Mouse (Mus musculus) liver, embryonic 11.5 days (tissue): ENCODE data around the gene Usf1. TPM values are rescaled to one million over a fixed set of nuclear protein-coding genes. Genes with fewer than 3 reads are reported as not detected.

Experiments used
- ATAC-seq: fragments of 200-750 bp; cut with Nextera tagmentation; replicated peaks from 2 replicates; pipeline ENCODE4 v1.8.0; 2017; ENCODE audit warnings: moderate number of reproducible peaks, mild to moderate bottlenecking, moderate TSS enrichment, moderate library complexity; ENCODE audit not compliant: low FRiP score
- DNase-seq: peaks from one replicate; pipeline ENCODE4 v3.0.0-alpha.2; 2017; ENCODE audit warnings: low spot score
- H3K27ac ChIP-seq: fragments of 300-500 bp; sonication (generic); 2 replicates; pipeline ENCODE4 v1.5.1; 2014; ENCODE audit warnings: mild to moderate bottlenecking, low read depth, low read length, control low read depth
- H3K27me3 ChIP-seq: fragments of 300-500 bp; sonication (generic); replicated peaks from 2 replicates; pipeline ENCODE4 v1.6.1; 2014; ENCODE audit warnings: low read length, mixed read lengths; ENCODE audit not compliant: control insufficient read depth, insufficient read depth
- H3K36me3 ChIP-seq: fragments of 300-500 bp; sonication (generic); 2 replicates; pipeline ENCODE4 v1.6.1; 2014; ENCODE audit warnings: mild to moderate bottlenecking, low read length, moderate library complexity, mixed read lengths; ENCODE audit not compliant: control insufficient read depth, insufficient read depth
- H3K4me1 ChIP-seq: fragments of 300-500 bp; sonication (generic); replicated peaks from 2 replicates; pipeline ENCODE4 v1.6.1; 2014; ENCODE audit warnings: low read length, mixed read lengths; ENCODE audit not compliant: control insufficient read depth, insufficient read depth
- H3K4me2 ChIP-seq: fragments of 300-500 bp; sonication (generic); 2 replicates; pipeline ENCODE4 v1.6.1; 2014; ENCODE audit warnings: mild to moderate bottlenecking, control low read depth, moderate library complexity
- H3K4me3 ChIP-seq: fragments of 300-500 bp; sonication (generic); 2 replicates; pipeline ENCODE4 v1.5.1; 2014; ENCODE audit warnings: low read depth, low read length, control low read depth
- H3K9ac ChIP-seq: fragments of 300-500 bp; sonication (generic); 2 replicates; pipeline ENCODE4 v1.6.1; 2014; ENCODE audit warnings: low read depth, low read length, control low read depth
- H3K9me3 ChIP-seq: fragments of 300-500 bp; sonication (generic); 2 replicates; pipeline ENCODE4 v1.6.1; 2016; ENCODE audit warnings: low read length, inconsistent platforms, mixed read lengths; ENCODE audit not compliant: control insufficient read depth
- WGBS: fragments of 180-500 bp; shearing (Covaris S2); extraction: QIAGEN DNeasy Blood & Tissue Kit; methylation state at CpG from one replicate; pipeline ENCODE4 v1.1.7; 2014; 5-methylcytosine and 5-hydroxymethylcytosine counted together
- polyA plus RNA-seq: library from polyadenylated mRNA; unstranded; fragments of >200 nt; fragmentation: Nextera tagmentation; extraction: Ambion mirVana; gene quantifications from 2 replicates; pipeline ENCODE4 v1.2.1, GENCODE M21; 2014

Gene Usf1
- 51.0 and 53.2 TPM in 2 replicates for polyA plus RNA-seq

GRCm38 (mm10) chr1:171410947-171411484, at the start of gene Usf1:
Gene Usf1 (plus strand): TSS chr1:171411313.
- WGBS = under 1% methylated on average over 36 of the region's 36 CpGs
- Histone ChIP-seq H3K4me3 (peak within 1 kb of the TSS; percentile 97), H3K4me2 (peak within 1 kb of the TSS; percentile 69), H3K4me1 (peaks cover 18% of the 10 kb centered on the region), H3K9ac (peak within 1 kb of the TSS; percentile 93), H3K27ac (peak within 1 kb of the TSS; percentile 78), H3K9me3 (no peaks in the 10 kb centered on the region), H3K27me3 (no peaks in the 10 kb centered on the region), H3K36me3 (peaks cover 5% of the 10 kb centered on the region)
- ATAC-seq (peak; percentile 95), DNase-seq (peak; percentile 93)

DNA sequence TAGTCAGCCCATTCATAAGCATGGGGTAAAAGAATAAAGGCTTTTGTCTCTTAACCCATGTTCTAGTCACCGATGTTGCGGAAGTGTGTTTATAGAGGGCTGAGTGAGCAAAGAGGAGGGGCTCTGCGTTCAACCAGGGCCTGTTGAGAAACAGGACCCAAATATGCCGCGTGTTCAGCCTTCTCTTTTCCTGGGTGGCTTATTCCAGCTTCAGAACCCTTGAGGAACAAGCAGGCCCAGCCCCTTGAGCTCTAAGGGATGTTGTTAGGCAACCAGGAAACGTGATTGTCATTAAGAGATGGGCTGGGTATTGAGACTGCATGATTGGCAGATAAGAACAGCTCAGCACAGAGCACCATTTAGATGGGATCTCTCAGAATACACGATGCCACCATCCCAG, 45.2 kb upstream of the Usf1 start:
- H3K36me3 ChIP-seq = no peaks in the 10 kb centered on the region
- no peaks in the 10 kb centered on the region for H3K27me3 ChIP-seq
- H3K4me3 ChIP-seq = no peak overlapping the region
- H3K27ac ChIP-seq = no peak overlapping the region
- H3K9ac ChIP-seq = no peak overlapping the region
- H3K4me2 ChIP-seq = no peak overlapping the region
- WGBS = 62% methylated on average over 7 of the region's 7 CpGs
- no peaks in the 10 kb centered on the region for H3K9me3 ChIP-seq
- peaks cover 5% of the 10 kb centered on the region; the same call in 1 of the 2 replicates for H3K4me1 ChIP-seq
- no peak for ATAC-seq
- no peak for DNase-seq

GRCm38 (mm10) chr1:171369845-171370556, 41.1 kb upstream of the Usf1 start, which contains the start of gene Nectin4:
Gene Nectin4 (plus strand): TSS chr1:171370099.
- H3K27ac ChIP-seq = no peak within 1 kb of the TSS
- DNase-seq = no peak

GRCm38 (mm10) chr1:171372880-171373279, 38.2 kb upstream of the Usf1 start:
- H3K9me3 ChIP-seq = no peaks in the 10 kb centered on the region
- H3K4me2 ChIP-seq = no peak overlapping the region
- ATAC-seq (no peak), DNase-seq (no peak)
- H3K4me3 ChIP-seq = no peak overlapping the region
- no peak overlapping the region for H3K27ac ChIP-seq
- H3K27me3 ChIP-seq = no peaks in the 10 kb centered on the region; the same call in 1 of the 2 replicates
- no peaks in the 10 kb centered on the region for H3K36me3 ChIP-seq
- 70% methylated on average over 3 of the region's 3 CpGs for WGBS
- H3K9ac ChIP-seq = no peak overlapping the region
- H3K4me1 ChIP-seq = peaks cover 10% of the 10 kb centered on the region

More at GRCm38 (mm10) chr1:171369845-171370556, 41.1 kb upstream of the Usf1 start, which contains the start of gene Nectin4:
- no peak within 1 kb of the TSS for H3K4me3 ChIP-seq
- H3K4me1 ChIP-seq = 0 out of 2 replicates have a peak, but pooled peaks cover 8% of the 10 kb centered on the region
- 42% methylated on average over 20 of the region's 20 CpGs for WGBS
- H3K9me3 ChIP-seq = no peaks in the 10 kb centered on the region
- H3K9ac ChIP-seq = no peak within 1 kb of the TSS
- H3K27me3 ChIP-seq = no peaks in the 10 kb centered on the region; the same call in 1 of the 2 replicates
- no peaks in the 10 kb centered on the region for H3K36me3 ChIP-seq
- ATAC-seq = no peak
- H3K4me2 ChIP-seq = no peak within 1 kb of the TSS

DNA sequence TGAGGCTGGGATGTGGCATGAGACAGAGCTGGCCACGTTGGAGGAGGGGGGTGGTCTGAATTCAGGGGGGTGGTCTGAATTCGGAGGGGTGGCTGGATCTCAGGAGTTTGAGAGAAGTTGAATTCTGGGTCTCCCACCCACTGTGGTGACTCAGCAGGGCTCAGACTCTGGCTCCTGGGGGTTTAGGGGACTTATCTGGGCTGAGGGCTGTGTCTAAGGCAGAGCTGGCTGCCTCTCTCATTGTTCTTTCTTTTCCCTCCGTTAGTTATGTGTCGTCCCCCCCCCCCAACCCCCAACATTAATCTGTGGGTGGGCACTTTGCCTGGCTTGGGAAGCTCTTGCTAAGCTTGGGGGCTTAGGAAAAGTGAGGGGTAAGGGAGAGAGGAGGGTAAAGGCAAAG, 37.2 kb upstream of the Usf1 start:
- WGBS = 6% methylated on average over 4 of the region's 4 CpGs
- no peaks in the 10 kb centered on the region; the same call in 1 of the 2 replicates for H3K27me3 ChIP-seq

DNA sequence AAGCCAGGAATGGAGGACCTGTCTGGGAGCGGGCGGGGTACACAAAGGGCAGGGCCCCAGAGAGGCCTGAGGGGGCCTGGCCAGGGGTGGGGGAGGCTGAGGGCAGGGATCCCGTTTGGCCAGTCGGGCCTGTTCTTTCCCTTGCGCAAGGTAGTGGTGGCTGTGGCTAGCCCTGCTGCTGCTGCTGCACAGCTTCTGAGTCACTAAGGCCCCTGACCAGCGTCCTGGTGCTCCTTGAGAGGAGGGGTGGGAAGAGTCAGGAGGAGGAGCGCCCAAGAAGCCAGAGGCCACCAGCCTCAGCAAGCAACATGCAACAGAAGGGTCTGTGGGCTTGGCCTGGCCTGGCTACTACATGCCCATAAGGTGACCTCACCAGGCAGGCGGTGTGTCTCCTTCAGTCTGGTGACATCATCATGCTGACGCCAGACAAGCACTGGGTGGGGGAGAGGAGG, 35.4 kb upstream of the Usf1 start:
- ATAC-seq = peak; percentile 32; the same call in 1 of the 2 replicates
- H3K4me1 ChIP-seq = peaks cover 21% of the 10 kb centered on the region
- DNase-seq = no peak
- no peak overlapping the region for H3K4me3 ChIP-seq
- no peak overlapping the region for H3K4me2 ChIP-seq
- WGBS = 41% methylated on average over 9 of the region's 9 CpGs
- H3K27me3 ChIP-seq = peaks cover 14% of the 10 kb centered on the region
- H3K27ac ChIP-seq = no peak overlapping the region
- no peaks in the 10 kb centered on the region for H3K9me3 ChIP-seq
- no peak overlapping the region for H3K9ac ChIP-seq
- H3K36me3 ChIP-seq = no peaks in the 10 kb centered on the region

More for the DNA sequence above, 37.2 kb upstream of the Usf1 start:
- Histone ChIP-seq H3K27ac (no peak overlapping the region), H3K4me1 (peaks cover 15% of the 10 kb centered on the region), H3K9me3 (no peaks in the 10 kb centered on the region), H3K36me3 (no peaks in the 10 kb centered on the region), H3K4me2 (peak overlapping the region; percentile 12; the same call in 1 of the 2 replicates), H3K4me3 (no peak overlapping the region), H3K9ac (no peak overlapping the region)
- DNase-seq (no peak), ATAC-seq (no peak)

DNA sequence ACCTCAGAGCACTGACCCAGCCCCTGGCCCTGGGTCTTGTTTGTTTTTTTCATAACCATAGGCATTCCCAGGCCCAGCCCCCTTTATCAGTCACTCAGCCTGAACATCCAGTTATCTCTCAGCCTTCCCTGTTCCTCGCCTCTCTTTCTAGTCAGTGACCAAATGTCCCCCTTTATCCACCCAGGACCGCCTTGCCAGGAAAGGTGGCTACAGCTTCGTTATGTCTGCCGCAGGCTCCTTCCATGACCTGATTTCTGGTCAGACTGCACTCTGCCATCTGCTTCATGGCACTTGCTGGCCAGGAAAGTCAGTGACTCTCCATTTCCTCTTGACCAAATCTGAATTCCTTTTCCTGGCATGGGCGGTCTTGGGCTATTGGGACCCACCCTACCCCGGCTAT, 32.8 kb upstream of the Usf1 start:
- Histone ChIP-seq H3K27ac (no peak overlapping the region), H3K27me3 (peaks cover 20% of the 10 kb centered on the region), H3K4me2 (no peak overlapping the region), H3K9ac (no peak overlapping the region), H3K9me3 (no peaks in the 10 kb centered on the region), H3K36me3 (no peaks in the 10 kb centered on the region), H3K4me1 (peaks cover 20% of the 10 kb centered on the region), H3K4me3 (no peak overlapping the region)
- ATAC-seq (no peak), DNase-seq (no peak)
- WGBS = 71% methylated on average over 6 of the region's 6 CpGs

DNA sequence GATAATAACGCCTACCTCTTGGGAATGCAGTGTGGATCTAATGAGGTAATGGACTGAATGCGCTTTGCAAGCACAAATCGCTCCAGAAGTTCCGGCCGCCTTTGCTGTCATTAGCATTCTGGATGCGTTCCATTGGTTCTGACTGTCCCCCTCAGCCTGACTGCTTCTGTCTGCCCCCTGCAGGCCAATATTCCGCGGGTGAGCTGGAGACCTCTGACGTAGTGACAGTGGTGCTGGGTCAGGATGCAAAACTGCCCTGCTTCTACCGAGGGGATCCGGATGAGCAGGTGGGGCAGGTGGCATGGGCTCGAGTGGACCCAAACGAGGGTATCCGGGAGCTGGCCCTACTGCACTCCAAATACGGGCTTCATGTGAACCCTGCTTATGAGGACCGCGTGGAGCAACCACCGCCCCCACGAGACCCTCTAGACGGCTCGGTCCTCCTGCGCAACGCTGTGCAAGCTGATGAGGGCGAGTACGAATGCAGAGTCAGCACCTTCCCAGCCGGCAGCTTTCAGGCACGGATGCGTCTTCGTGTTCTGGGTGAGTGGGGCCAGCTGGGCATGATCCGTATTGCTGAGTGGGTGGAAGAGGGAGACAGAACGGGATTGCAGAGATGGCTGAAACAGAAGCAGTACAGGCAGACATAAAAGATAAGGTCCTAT, 31.0 kb upstream of the Usf1 start:
- H3K9ac ChIP-seq = no peak overlapping the region
- H3K4me1 ChIP-seq = peaks cover 13% of the 10 kb centered on the region
- H3K4me3 ChIP-seq = peak overlapping the region; percentile 22
- 5% methylated on average over 31 of the region's 31 CpGs for WGBS
- no peaks in the 10 kb centered on the region for H3K9me3 ChIP-seq
- no peaks in the 10 kb centered on the region for H3K36me3 ChIP-seq
- DNase-seq (peak; percentile 69), ATAC-seq (peak; percentile 63)
- H3K4me2 ChIP-seq = peak overlapping the region; percentile 48
- peaks cover 20% of the 10 kb centered on the region for H3K27me3 ChIP-seq
- H3K27ac ChIP-seq = no peak overlapping the region
